Mouse (Mus musculus) adrenal gland (tissue): ENCODE results near the gene Zzz3.

ENCODE experiments used
- intact Hi-C: fragments of 180-260 bp; cut with DNase I; formaldehyde crosslinking; loops from one replicate; pipeline ENCODE4 v1.15.1; 2025

Zzz3 gene

GRCm38 (mm10) chr3:152493813-152494212 lies 98.5 kb downstream of the Zzz3 start:
- intact Hi-C loops: no loop called here

GRCm38 (mm10) chr3:152494667-152495360 lies 99.5 kb downstream of the Zzz3 start:
- intact Hi-C loops: no loop called here

- intact Hi-C loops: no loop called here
These were observed 100.2 kb downstream of the Zzz3 start for GRCm38 (mm10) chr3:152495415-152495898.

- intact Hi-C loops: no loop called here
These were observed 101.8 kb downstream of the Zzz3 start for GRCm38 (mm10) chr3:152497084-152497483.

GRCm38 (mm10) chr3:152497842-152498241 lies 102.6 kb downstream of the Zzz3 start:
- intact Hi-C loops: no loop called here

- intact Hi-C loops: no loop called here
These were observed 103.9 kb downstream of the Zzz3 start for GRCm38 (mm10) chr3:152498968-152499696.

- intact Hi-C loops: no loop called here
These were observed 112.6 kb downstream of the Zzz3 start for GRCm38 (mm10) chr3:152507900-152508299.

- intact Hi-C loops: no loop called here
These were observed 113.2 kb downstream of the Zzz3 start for GRCm38 (mm10) chr3:152508419-152508993.

GRCm38 (mm10) chr3:152509268-152509667 lies 114.0 kb downstream of the Zzz3 start:
- intact Hi-C loops: no loop called here
